Mouse (Mus musculus): Measurements from ENCODE around the gene Pkn2. TPM values are rescaled to one million over a fixed set of nuclear protein-coding genes. Genes with fewer than 3 reads are reported as not detected.

Gene Pkn2
- polyA plus RNA-seq, 1 experiment from 2014 or later: 43.1 TPM

GRCm38 (mm10) chr3:142855961-142856472, 25.8 kb downstream of the Pkn2 start:
- Histone ChIP-seq H3K36me3 (ENCODE audit: control insufficient read depth, insufficient read depth, low read length) (no peaks in the 10 kb centered on the region), H3K4me1 (ENCODE audit: control insufficient read depth, insufficient read depth, low read length) (no peaks in the 10 kb centered on the region), H3K27me3 (ENCODE audit: control insufficient read depth, insufficient read depth, low read length) (no peaks in the 10 kb centered on the region), H3K4me2 (ENCODE audit: low read depth) (no peak overlapping the region), H3K9ac (ENCODE audit: low read length) (no peak overlapping the region), H3K4me3 (ENCODE audit: low read depth, low read length) (no peak overlapping the region), H3K9me3 (ENCODE audit: control insufficient read depth, low read length) (no peaks in the 10 kb centered on the region), H3K27ac (ENCODE audit: low read depth, low read length) (no peak overlapping the region)
- ATAC-seq (ENCODE audit: insufficient read depth, low FRiP score, low TSS enrichment) (no peak), DNase-seq (ENCODE audit: low spot score) (no peak)
- WGBS: 81% methylated on average over 4 of the region's 4 CpGs

GRCm38 (mm10) chr3:142852911-142853310, 28.9 kb downstream of the Pkn2 start:
- no peak for ATAC-seq (ENCODE audit: insufficient read depth, low FRiP score, low TSS enrichment)
- no peaks in the 10 kb centered on the region for H3K27me3 ChIP-seq (ENCODE audit: control insufficient read depth, insufficient read depth, low read length)
- H3K4me1 ChIP-seq (ENCODE audit: control insufficient read depth, insufficient read depth, low read length): no peaks in the 10 kb centered on the region
- no peak overlapping the region for H3K27ac ChIP-seq (ENCODE audit: low read depth, low read length)
- no peak for DNase-seq (ENCODE audit: low spot score)
- H3K4me2 ChIP-seq (ENCODE audit: low read depth): no peak overlapping the region
- WGBS: 93% methylated on average over 3 of the region's 3 CpGs
- no peak overlapping the region for H3K9ac ChIP-seq (ENCODE audit: low read length)
- H3K4me3 ChIP-seq (ENCODE audit: low read depth, low read length): no peak overlapping the region
- H3K36me3 ChIP-seq (ENCODE audit: control insufficient read depth, insufficient read depth, low read length): no peaks in the 10 kb centered on the region
- H3K9me3 ChIP-seq (ENCODE audit: control insufficient read depth, low read length): no peaks in the 10 kb centered on the region

DNA sequence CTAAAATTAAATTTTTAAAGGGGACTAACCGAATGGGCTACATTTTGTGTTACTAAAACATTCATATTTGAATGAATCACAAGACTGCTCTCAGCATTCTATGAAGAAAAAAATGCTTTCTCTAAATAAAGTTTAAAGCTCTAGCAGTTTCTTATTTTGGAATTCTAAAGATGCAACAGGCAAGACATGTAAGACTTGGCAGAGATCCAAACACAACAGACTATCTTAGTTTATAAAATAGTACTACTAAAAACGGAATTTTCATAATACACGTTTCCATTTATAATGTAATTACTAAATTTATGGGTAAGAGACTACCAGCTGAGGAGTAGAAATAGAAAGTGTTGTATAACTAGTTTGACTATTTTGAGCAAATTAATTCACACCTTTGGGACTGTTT, 30.2 kb downstream of the Pkn2 start:
- Histone ChIP-seq H3K9me3 (ENCODE audit: control insufficient read depth, low read length) (no peaks in the 10 kb centered on the region), H3K4me1 (ENCODE audit: control insufficient read depth, insufficient read depth, low read length) (no peaks in the 10 kb centered on the region), H3K4me3 (ENCODE audit: low read depth, low read length) (no peak overlapping the region), H3K4me2 (ENCODE audit: low read depth) (no peak overlapping the region), H3K27ac (ENCODE audit: low read depth, low read length) (no peak overlapping the region), H3K27me3 (ENCODE audit: control insufficient read depth, insufficient read depth, low read length) (no peaks in the 10 kb centered on the region), H3K9ac (ENCODE audit: low read length) (no peak overlapping the region), H3K36me3 (ENCODE audit: control insufficient read depth, insufficient read depth, low read length) (no peaks in the 10 kb centered on the region)
- DNase-seq (ENCODE audit: low spot score): no peak
- ATAC-seq (ENCODE audit: insufficient read depth, low FRiP score, low TSS enrichment): no peak
- 91% methylated on average over 3 of the region's 3 CpGs for WGBS

- Histone ChIP-seq H3K9ac (ENCODE audit: low read length) (no peak overlapping the region), H3K27me3 (ENCODE audit: control insufficient read depth, insufficient read depth, low read length) (no peaks in the 10 kb centered on the region), H3K4me3 (ENCODE audit: low read depth, low read length) (no peak overlapping the region), H3K4me2 (ENCODE audit: low read depth) (no peak overlapping the region), H3K4me1 (ENCODE audit: control insufficient read depth, insufficient read depth, low read length) (no peaks in the 10 kb centered on the region), H3K27ac (ENCODE audit: low read depth, low read length) (no peak overlapping the region), H3K36me3 (ENCODE audit: control insufficient read depth, insufficient read depth, low read length) (no peaks in the 10 kb centered on the region), H3K9me3 (ENCODE audit: control insufficient read depth, low read length) (no peaks in the 10 kb centered on the region)
- WGBS: 68% methylated on average over 4 of the region's 4 CpGs
- ATAC-seq (ENCODE audit: insufficient read depth, low FRiP score, low TSS enrichment) (no peak), DNase-seq (ENCODE audit: low spot score) (no peak)
Measured at GRCm38 (mm10) chr3:142839961-142840360, 41.8 kb downstream of the Pkn2 start.

- 95% methylated on average over 4 of the region's 4 CpGs for WGBS
- no peak overlapping the region for H3K4me2 ChIP-seq (ENCODE audit: low read depth)
- H3K27me3 ChIP-seq (ENCODE audit: control insufficient read depth, insufficient read depth, low read length): no peaks in the 10 kb centered on the region
- H3K9me3 ChIP-seq (ENCODE audit: control insufficient read depth, low read length): no peaks in the 10 kb centered on the region
- ATAC-seq (ENCODE audit: insufficient read depth, low FRiP score, low TSS enrichment) (no peak), DNase-seq (ENCODE audit: low spot score) (no peak)
- no peak overlapping the region for H3K9ac ChIP-seq (ENCODE audit: low read length)
- no peak overlapping the region for H3K4me3 ChIP-seq (ENCODE audit: low read depth, low read length)
- H3K36me3 ChIP-seq (ENCODE audit: control insufficient read depth, insufficient read depth, low read length): no peaks in the 10 kb centered on the region
- no peak overlapping the region for H3K27ac ChIP-seq (ENCODE audit: low read depth, low read length)
- no peaks in the 10 kb centered on the region for H3K4me1 ChIP-seq (ENCODE audit: control insufficient read depth, insufficient read depth, low read length)
Measured at GRCm38 (mm10) chr3:142834761-142835160, 47.0 kb downstream of the Pkn2 start.

DNA sequence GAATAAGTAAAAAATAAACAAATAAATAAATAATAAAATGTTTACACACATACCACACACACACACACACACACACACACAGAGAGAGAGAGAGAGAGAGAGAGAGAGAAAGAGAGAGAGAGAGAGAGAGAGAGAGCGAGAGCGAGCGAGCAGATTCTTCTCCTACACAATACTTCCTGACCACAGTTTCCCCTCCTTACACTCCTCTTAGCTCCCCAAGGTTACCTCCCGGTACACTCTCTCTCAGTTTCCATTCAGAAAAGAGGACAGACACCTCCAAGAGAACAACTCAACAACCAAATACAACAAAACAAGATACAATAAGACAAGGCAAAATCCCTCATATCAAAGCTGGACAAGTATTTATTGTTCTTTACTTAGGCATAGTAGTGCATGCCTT, 47.8 kb downstream of the Pkn2 start:
- Histone ChIP-seq H3K36me3 (ENCODE audit: control insufficient read depth, insufficient read depth, low read length) (no peaks in the 10 kb centered on the region), H3K27ac (ENCODE audit: low read depth, low read length) (no peak overlapping the region), H3K4me1 (ENCODE audit: control insufficient read depth, insufficient read depth, low read length) (no peaks in the 10 kb centered on the region), H3K9me3 (ENCODE audit: control insufficient read depth, low read length) (no peaks in the 10 kb centered on the region), H3K4me2 (ENCODE audit: low read depth) (no peak overlapping the region), H3K9ac (ENCODE audit: low read length) (no peak overlapping the region), H3K27me3 (ENCODE audit: control insufficient read depth, insufficient read depth, low read length) (no peaks in the 10 kb centered on the region), H3K4me3 (ENCODE audit: low read depth, low read length) (no peak overlapping the region)
- no peak for ATAC-seq (ENCODE audit: insufficient read depth, low FRiP score, low TSS enrichment)
- no peak for DNase-seq (ENCODE audit: low spot score)
- WGBS: 94% methylated on average over 4 of the region's 4 CpGs

- no peak for DNase-seq (ENCODE audit: low spot score)
- Histone ChIP-seq H3K4me1 (ENCODE audit: control insufficient read depth, insufficient read depth, low read length) (no peaks in the 10 kb centered on the region), H3K9me3 (ENCODE audit: control insufficient read depth, low read length) (no peaks in the 10 kb centered on the region), H3K4me2 (ENCODE audit: low read depth) (no peak overlapping the region), H3K9ac (ENCODE audit: low read length) (no peak overlapping the region), H3K27me3 (ENCODE audit: control insufficient read depth, insufficient read depth, low read length) (no peaks in the 10 kb centered on the region), H3K4me3 (ENCODE audit: low read depth, low read length) (no peak overlapping the region), H3K27ac (ENCODE audit: low read depth, low read length) (no peak overlapping the region), H3K36me3 (ENCODE audit: control insufficient read depth, insufficient read depth, low read length) (no peaks in the 10 kb centered on the region)
- WGBS: 95% methylated on average over 3 of the region's 3 CpGs
- ATAC-seq (ENCODE audit: insufficient read depth, low FRiP score, low TSS enrichment): no peak
Measured at GRCm38 (mm10) chr3:142832910-142833309, 48.9 kb downstream of the Pkn2 start.

GRCm38 (mm10) chr3:142826449-142827146, 55.2 kb downstream of the Pkn2 start:
- H3K27me3 ChIP-seq (ENCODE audit: control insufficient read depth, insufficient read depth, low read length): no peaks in the 10 kb centered on the region
- no peaks in the 10 kb centered on the region for H3K4me1 ChIP-seq (ENCODE audit: control insufficient read depth, insufficient read depth, low read length)
- no peak overlapping the region for H3K9ac ChIP-seq (ENCODE audit: low read length)
- H3K27ac ChIP-seq (ENCODE audit: low read depth, low read length): no peak overlapping the region
- H3K4me3 ChIP-seq (ENCODE audit: low read depth, low read length): no peak overlapping the region
- no peak for ATAC-seq (ENCODE audit: insufficient read depth, low FRiP score, low TSS enrichment)
- no peaks in the 10 kb centered on the region for H3K36me3 ChIP-seq (ENCODE audit: control insufficient read depth, insufficient read depth, low read length)
- WGBS: 91% methylated on average over 4 of the region's 4 CpGs
- no peak for DNase-seq (ENCODE audit: low spot score)
- H3K4me2 ChIP-seq (ENCODE audit: low read depth): no peak overlapping the region
- H3K9me3 ChIP-seq (ENCODE audit: control insufficient read depth, low read length): no peaks in the 10 kb centered on the region

GRCm38 (mm10) chr3:142823606-142824005, 58.2 kb downstream of the Pkn2 start:
- H3K27me3 ChIP-seq (ENCODE audit: control insufficient read depth, insufficient read depth, low read length): no peaks in the 10 kb centered on the region
- H3K4me1 ChIP-seq (ENCODE audit: control insufficient read depth, insufficient read depth, low read length): no peaks in the 10 kb centered on the region
- no peak overlapping the region for H3K4me3 ChIP-seq (ENCODE audit: low read depth, low read length)
- no peaks in the 10 kb centered on the region for H3K36me3 ChIP-seq (ENCODE audit: control insufficient read depth, insufficient read depth, low read length)
- DNase-seq (ENCODE audit: low spot score) (no peak), ATAC-seq (ENCODE audit: insufficient read depth, low FRiP score, low TSS enrichment) (no peak)
- H3K27ac ChIP-seq (ENCODE audit: low read depth, low read length): no peak overlapping the region
- no peak overlapping the region for H3K4me2 ChIP-seq (ENCODE audit: low read depth)
- no peaks in the 10 kb centered on the region for H3K9me3 ChIP-seq (ENCODE audit: control insufficient read depth, low read length)
- H3K9ac ChIP-seq (ENCODE audit: low read length): no peak overlapping the region
- 96% methylated on average over 1 of the region's 1 CpGs for WGBS

Measured in neural tube, embryonic 11.5 days (tissue).